Mouse (Mus musculus): Measurements from ENCODE around the gene Med13l. TPM values are rescaled to one million over a fixed set of nuclear protein-coding genes. Genes with fewer than 3 reads are reported as not detected.

Gene Med13l
- total and polyA plus RNA-seq, 2 experiments = 4.2 to 5.0 TPM

GRCm38 (mm10) chr5:118636399-118637369, 76.2 kb downstream of the Med13l start:
- Histone ChIP-seq H3K4me3 (ENCODE audit: insufficient read depth, low read depth, low read length) (no peak overlapping the region), H3K9ac (ENCODE audit: low read depth, low read length) (no peak overlapping the region), H3K79me2 (ENCODE audit: control insufficient read depth, insufficient read depth, low read length) (peaks cover 39% of the 10 kb centered on the region), H3K36me3 (ENCODE audit: control insufficient read depth, insufficient read depth, low read length) (no peaks in the 10 kb centered on the region), H3K27ac (replicated peaks; ENCODE audit: insufficient read depth, low read depth, low read length) (no peak overlapping the region), H3K27me3 (ENCODE audit: control insufficient read depth, insufficient read depth, low read length) (no peaks in the 10 kb centered on the region), H3K4me1 (ENCODE audit: control insufficient read depth, insufficient read depth, low read length) (no peaks in the 10 kb centered on the region)
- DNase-seq (ENCODE audit: extremely low read depth, low read depth, low spot score) = no peak
- WGBS = 75% methylated on average over 16 of the region's 16 CpGs
- TF ChIP-seq CTCF (IDR thresholded peaks at IDR 0.05; ENCODE audit: low read depth, low read length) = no peak
- TF ChIP-seq POLR2A (IDR thresholded peaks at IDR 0.05; ENCODE audit: extremely low read depth, insufficient read depth, low read length) = no peak

- WGBS = 69% methylated on average over 4 of the region's 4 CpGs
- H3K4me1 ChIP-seq (ENCODE audit: control insufficient read depth, insufficient read depth, low read length) = peaks cover 2% of the 10 kb centered on the region; the same call in 1 of the 2 replicates
- TF ChIP-seq POLR2A (IDR thresholded peaks at IDR 0.05; ENCODE audit: extremely low read depth, insufficient read depth, low read length) (no peak), CTCF (IDR thresholded peaks at IDR 0.05; ENCODE audit: low read depth, low read length) (no peak)
Observed at GRCm38 (mm10) chr5:118637931-118638330, 77.5 kb downstream of the Med13l start.

GRCm38 (mm10) chr5:118638534-118639109, 78.1 kb downstream of the Med13l start:
- Histone ChIP-seq H3K9ac (ENCODE audit: low read depth, low read length) (no peak overlapping the region), H3K27me3 (ENCODE audit: control insufficient read depth, insufficient read depth, low read length) (no peaks in the 10 kb centered on the region), H3K79me2 (ENCODE audit: control insufficient read depth, insufficient read depth, low read length) (peaks cover 36% of the 10 kb centered on the region), H3K36me3 (ENCODE audit: control insufficient read depth, insufficient read depth, low read length) (no peaks in the 10 kb centered on the region), H3K27ac (replicated peaks; ENCODE audit: insufficient read depth, low read depth, low read length) (no peak overlapping the region), H3K4me3 (ENCODE audit: insufficient read depth, low read depth, low read length) (no peak overlapping the region), H3K4me1 (ENCODE audit: control insufficient read depth, insufficient read depth, low read length) (peaks cover 6% of the 10 kb centered on the region; the same call in 1 of the 2 replicates)
- no peak for TF ChIP-seq CTCF (IDR thresholded peaks at IDR 0.05; ENCODE audit: low read depth, low read length)
- TF ChIP-seq POLR2A (IDR thresholded peaks at IDR 0.05; ENCODE audit: extremely low read depth, insufficient read depth, low read length) = no peak
- no peak for DNase-seq (ENCODE audit: extremely low read depth, low read depth, low spot score)
- 80% methylated on average over 9 of the region's 9 CpGs for WGBS

More at GRCm38 (mm10) chr5:118637931-118638330, 77.5 kb downstream of the Med13l start:
- Histone ChIP-seq H3K4me3 (ENCODE audit: insufficient read depth, low read depth, low read length) (no peak overlapping the region), H3K27me3 (ENCODE audit: control insufficient read depth, insufficient read depth, low read length) (no peaks in the 10 kb centered on the region), H3K36me3 (ENCODE audit: control insufficient read depth, insufficient read depth, low read length) (no peaks in the 10 kb centered on the region), H3K9ac (ENCODE audit: low read depth, low read length) (no peak overlapping the region), H3K27ac (replicated peaks; ENCODE audit: insufficient read depth, low read depth, low read length) (no peak overlapping the region), H3K79me2 (ENCODE audit: control insufficient read depth, insufficient read depth, low read length) (peaks cover 35% of the 10 kb centered on the region)
- no peak for DNase-seq (ENCODE audit: extremely low read depth, low read depth, low spot score)

- 75% methylated on average over 5 of the region's 5 CpGs for WGBS
- no peaks in the 10 kb centered on the region for H3K27me3 ChIP-seq (ENCODE audit: control insufficient read depth, insufficient read depth, low read length)
- H3K4me3 ChIP-seq (ENCODE audit: insufficient read depth, low read depth, low read length) = no peak overlapping the region
- H3K4me1 ChIP-seq (ENCODE audit: control insufficient read depth, insufficient read depth, low read length) = peaks cover 6% of the 10 kb centered on the region; the same call in 1 of the 2 replicates
- no peaks in the 10 kb centered on the region for H3K36me3 ChIP-seq (ENCODE audit: control insufficient read depth, insufficient read depth, low read length)
- H3K79me2 ChIP-seq (ENCODE audit: control insufficient read depth, insufficient read depth, low read length) = peaks cover 33% of the 10 kb centered on the region
- no peak for DNase-seq (ENCODE audit: extremely low read depth, low read depth, low spot score)
- no peak overlapping the region for H3K9ac ChIP-seq (ENCODE audit: low read depth, low read length)
- no peak overlapping the region for H3K27ac ChIP-seq (replicated peaks; ENCODE audit: insufficient read depth, low read depth, low read length)
- TF ChIP-seq CTCF (IDR thresholded peaks at IDR 0.05; ENCODE audit: low read depth, low read length) (no peak), POLR2A (IDR thresholded peaks at IDR 0.05; ENCODE audit: extremely low read depth, insufficient read depth, low read length) (no peak)
Observed at GRCm38 (mm10) chr5:118639117-118639707, 78.7 kb downstream of the Med13l start.

- H3K4me1 ChIP-seq (ENCODE audit: control insufficient read depth, insufficient read depth, low read length) = peaks cover 8% of the 10 kb centered on the region; the same call in 1 of the 2 replicates
- peaks cover 34% of the 10 kb centered on the region; the same call in 1 of the 2 replicates for H3K79me2 ChIP-seq (ENCODE audit: control insufficient read depth, insufficient read depth, low read length)
- H3K9ac ChIP-seq (ENCODE audit: low read depth, low read length) = no peak overlapping the region
- no peaks in the 10 kb centered on the region for H3K27me3 ChIP-seq (ENCODE audit: control insufficient read depth, insufficient read depth, low read length)
- no peaks in the 10 kb centered on the region for H3K36me3 ChIP-seq (ENCODE audit: control insufficient read depth, insufficient read depth, low read length)
- no peak for DNase-seq (ENCODE audit: extremely low read depth, low read depth, low spot score)
- no peak overlapping the region for H3K27ac ChIP-seq (replicated peaks; ENCODE audit: insufficient read depth, low read depth, low read length)
- TF ChIP-seq CTCF (IDR thresholded peaks at IDR 0.05; ENCODE audit: low read depth, low read length) (no peak), POLR2A (IDR thresholded peaks at IDR 0.05; ENCODE audit: extremely low read depth, insufficient read depth, low read length) (no peak)
- H3K4me3 ChIP-seq (ENCODE audit: insufficient read depth, low read depth, low read length) = no peak overlapping the region
- WGBS = 70% methylated on average over 12 of the region's 12 CpGs
Observed at GRCm38 (mm10) chr5:118644041-118644440, 83.6 kb downstream of the Med13l start.

Data from liver, adult 2 months (tissue).